Mouse (Mus musculus) lung, postnatal 25 days (tissue): ENCODE measurements around the gene Jagn1.

Experiments used
- DNase-seq: peaks from one replicate; pipeline ENCODE4 v3.0.0; 2022; ENCODE audit warnings: low spot score

Jagn1 gene

DNA sequence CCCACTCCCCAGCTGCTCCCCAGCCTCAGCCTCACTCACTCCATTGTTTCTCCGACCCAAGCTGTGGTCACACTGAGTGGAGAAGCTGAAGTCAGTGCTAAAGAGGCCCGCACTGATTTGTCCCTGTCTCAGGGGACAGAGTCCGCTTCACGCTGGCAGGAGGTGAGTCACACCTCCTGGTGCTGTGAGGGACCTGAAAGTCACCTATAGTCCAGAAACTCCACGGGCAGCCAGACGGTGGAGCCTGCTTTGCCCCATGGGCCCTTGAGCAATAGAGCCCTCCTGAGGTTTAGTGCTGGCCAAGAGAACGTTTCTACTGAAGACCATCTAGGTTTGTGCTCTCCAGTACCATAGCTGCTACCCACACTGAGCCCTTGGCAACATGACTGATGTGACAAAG is 7.7 kb upstream of the Jagn1 start:
- no peak for DNase-seq

DNA sequence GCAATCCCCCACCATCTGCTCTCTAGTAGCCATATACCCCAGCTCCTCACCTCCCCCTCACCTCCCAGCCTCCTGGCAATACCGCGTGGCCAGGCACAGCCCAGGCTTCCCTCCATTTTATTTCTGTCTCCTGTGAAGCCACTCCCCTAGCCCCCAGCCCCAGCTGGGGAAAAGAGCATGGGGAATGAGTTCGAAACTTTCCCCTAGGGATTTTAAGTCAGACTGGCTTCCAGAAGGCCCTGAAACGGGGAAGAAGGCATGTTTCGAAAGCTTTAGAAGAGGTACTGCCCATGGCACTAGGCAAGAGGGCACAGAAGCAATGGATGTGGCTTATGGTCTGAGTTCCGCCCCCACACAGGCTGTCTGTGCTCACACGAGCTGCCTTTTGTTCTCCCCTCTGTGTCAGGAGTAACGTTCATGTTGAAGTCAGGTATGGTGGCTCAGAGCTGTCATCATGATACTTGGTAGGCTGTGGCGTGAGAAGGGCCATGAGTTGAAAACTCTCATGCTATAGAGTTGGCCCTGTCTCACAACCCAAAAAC is 6.6 kb upstream of the Jagn1 start, which contains the start of gene Cidec:
Gene Cidec (minus strand): TSS at position 97 of the 542 bp plus-strand sequence.
- no peak for DNase-seq

DNA sequence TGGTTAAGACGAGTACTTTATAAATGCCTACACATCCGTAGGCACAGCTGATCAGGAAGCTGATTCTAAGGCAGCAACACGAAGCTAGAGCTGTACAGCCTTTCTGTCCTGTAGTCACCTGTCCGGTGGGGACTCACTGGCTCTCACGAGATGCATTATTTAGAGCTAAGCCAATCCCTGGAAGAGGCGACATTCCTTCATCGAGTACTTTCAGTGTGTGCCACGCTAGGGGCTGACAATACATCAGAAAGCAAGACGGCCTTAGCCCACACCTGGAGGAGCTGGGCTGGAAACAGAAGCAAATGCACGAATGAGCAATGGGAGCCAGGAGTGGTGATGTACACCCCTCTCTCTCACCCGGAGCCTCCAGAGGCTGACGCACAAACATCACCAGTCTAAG is 5.2 kb upstream of the Jagn1 start:
- no peak for DNase-seq

DNA sequence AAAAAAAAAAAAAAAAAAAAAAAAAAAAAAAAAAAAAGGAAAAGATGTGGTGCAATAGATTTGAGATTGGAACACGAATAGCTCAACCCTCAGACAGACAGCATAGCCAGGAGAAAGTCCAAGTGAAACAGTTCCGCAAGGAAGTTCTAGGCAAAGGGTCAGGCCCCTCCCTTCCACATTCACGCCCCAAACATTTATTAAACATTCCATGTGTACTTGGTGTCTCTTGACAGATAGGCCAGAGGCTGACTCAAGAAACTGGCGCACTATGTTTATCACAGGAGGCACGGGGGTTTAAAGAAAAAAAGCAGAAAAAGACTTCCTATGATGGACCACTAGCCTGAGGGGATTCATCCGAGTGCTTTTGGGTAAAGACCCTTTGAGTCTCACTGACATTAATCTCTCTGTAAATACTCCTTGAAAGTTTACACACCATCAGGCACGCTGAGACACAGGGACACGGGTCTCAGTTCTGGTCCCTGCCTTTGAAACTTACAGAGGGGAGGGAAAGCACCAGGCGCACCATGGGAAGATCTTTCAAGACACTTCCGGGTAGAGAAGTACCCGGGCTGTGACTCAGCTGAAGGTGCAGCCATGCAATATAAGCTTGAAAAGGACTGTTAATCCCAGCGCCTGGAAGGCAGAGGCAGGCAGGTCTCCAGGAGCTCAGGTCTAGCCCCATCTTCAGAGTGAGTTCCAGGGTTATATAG is 3.5 kb upstream of the Jagn1 start:
- DNase-seq, result no peak

DNA sequence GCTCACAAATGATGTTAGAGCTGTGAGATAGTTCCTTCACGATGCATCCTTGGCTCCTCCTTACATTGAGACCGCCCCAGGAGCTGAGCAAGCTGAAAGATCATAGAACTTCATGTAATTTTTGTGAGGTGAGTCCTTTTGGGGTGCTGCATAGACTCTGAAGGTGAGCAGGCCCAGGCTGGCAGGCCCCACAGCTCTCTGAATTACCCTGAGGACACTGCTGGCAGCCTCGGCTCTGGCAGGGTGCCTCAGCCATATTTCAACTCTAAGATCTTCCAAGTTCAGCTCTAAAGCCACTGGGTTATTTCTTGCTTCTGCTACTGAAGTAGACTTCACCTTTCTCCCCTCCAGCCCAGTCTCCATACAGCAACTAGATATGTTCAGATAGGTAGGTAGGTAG is 1.7 kb upstream of the Jagn1 start:
- DNase-seq, result no peak

DNA sequence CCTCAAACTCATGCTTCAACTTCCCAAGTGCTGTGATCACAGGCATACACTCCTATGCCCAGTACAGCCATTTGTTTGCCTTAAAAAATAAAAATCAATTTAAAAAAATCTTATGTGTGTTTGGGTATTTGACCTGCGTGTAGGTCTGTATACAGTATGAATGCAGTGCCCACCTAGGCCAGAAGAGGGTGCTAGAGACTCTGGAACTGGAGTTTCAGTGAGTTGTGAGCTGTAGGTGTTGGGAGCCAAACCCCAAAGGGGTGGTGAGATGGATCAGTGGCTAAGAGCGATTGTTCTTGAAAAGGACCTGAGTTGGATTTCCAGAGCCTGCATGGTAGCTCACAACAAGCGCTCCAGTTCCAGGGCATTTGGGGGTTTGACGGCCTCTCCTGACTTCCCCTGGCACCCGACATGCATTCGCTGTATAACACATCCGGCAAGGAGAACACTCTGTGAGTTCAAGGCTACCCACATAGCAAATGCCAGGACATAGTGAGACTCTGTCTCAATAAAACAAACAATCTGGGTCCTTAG is 1.2 kb upstream of the Jagn1 start:
- peak; percentile 74 for DNase-seq

DNA sequence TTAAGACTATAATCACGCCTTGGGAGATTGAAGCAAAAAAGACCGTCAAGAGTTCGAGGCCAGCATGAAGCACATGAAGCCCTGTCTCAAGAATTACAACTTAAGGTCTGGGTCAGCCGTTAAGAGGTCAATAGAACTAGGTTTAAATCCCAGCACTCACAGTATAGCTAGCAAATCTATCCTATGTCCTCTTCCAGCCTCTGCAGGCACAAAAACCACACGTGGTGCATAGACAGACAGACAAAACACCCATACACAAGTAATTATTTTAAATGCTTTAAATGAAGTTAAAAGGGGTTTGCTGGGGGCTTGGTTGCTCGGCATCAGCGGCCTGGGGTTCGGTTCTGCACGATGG is 305 bp upstream of the Jagn1 start:
- no peak for DNase-seq

DNA sequence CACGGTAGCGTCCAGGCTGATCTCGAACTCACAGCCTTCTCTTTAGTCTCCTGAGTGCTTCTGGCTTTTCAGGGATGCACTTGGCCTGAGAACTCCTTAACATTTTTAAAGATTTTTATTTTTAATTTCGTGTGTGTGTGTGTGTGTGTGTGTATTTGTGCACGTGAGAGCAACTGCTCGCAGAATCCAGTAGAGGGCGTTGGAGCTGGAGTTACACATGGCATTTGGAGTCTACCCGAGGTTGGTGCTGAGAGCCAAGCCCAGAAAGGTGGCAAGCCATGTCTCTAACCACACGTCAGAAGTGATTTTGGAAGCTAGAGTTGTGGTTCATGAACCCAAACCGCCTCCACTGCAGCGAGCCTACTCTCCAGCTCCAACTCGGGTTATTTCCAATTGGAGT is 722 bp downstream of the Jagn1 start:
- no peak for DNase-seq

DNA sequence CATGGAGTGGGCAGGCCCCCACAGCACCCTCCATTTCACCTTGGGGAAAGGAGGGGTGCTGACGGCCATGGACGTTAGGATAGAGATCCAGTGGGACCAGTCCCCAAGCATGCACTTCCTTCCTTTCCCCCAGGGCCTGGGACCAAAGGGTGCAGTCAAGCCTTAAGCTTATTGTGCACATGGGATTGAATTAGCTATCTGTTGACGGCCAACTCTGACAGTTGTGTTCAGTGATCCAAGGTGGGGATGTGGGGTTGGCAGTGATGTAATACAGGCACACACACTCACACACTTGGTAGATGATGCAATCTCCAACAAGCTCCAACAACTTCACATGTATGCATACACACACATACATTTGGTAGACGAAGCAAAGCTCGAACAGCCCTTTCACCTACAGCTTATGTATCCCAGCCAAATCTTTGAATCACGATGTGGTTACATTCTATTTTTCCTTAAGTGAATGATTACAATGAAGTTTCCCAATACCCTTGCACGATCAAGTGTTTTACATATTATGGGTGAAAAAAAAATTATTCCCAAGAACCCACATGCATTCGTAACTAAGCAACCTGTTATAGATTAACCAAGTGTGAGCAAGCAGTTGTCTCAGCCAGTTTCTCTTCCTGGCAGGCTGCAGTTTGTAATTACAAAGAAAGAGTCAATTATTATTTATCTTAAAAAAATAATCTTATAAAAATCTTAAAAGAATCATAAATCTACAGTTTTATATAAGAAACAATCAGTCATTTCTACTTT is 2.0 kb downstream of the Jagn1 start:
- DNase-seq, result no peak

DNA sequence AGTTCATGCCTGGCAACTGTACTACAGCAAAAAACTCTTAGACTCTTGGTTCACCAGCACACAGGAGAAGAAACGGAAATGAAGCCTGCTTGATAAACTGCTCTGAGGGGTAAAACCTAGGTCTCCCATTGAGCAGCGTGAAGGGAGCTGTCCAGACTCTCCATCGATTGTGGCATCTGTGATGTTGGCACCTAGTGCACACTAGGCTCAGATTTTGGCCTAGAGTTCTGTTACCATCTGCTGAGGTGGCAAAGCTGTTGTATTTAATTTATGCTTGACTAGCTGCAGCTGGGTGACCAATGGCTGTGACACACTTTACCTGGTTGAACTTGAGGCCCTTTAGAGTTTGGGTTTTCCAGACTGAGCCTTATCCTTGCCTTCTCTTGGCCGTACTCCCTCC is 5.3 kb downstream of the Jagn1 start:
- no peak for DNase-seq

DNA sequence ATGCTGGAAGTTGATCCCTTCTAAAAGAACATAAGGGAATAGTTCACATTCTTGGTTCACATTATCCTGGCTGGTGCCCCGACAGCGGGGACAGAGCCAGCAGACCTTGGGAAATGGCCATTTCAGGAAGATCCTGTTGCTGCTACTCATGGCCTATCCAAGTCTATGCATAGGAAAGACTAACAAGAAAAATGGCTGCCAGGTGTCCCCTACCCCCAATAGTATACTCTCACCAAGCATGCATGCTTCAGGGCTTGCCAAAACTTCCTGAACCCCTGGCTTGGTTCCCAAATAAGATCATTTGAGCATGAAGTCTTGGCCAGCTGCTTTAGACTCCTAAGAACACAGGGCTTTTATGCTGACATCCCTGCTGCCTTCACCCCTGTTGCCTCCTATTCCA is 9.5 kb downstream of the Jagn1 start:
- DNase-seq, result no peak

DNA sequence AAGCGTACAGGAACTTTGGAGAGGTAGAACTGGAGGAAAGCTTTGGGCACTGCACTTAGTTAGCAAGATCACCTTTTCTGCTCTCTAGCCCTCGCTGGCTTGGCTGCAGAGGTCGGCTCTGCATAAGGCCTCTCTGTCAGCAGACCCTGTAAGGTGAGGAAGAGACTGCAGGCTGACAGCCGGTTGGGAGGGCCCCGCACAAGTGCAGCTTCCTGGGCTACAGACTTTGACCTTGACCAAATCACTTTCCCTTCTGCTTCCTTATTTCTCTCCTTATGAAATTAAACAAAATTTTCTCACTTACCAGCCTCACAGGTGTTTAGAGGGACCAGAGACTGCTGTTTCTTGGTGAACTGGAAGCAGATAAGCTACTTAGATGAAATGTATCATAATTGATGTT is 12.6 kb downstream of the Jagn1 start:
- DNase-seq, result no peak

DNA sequence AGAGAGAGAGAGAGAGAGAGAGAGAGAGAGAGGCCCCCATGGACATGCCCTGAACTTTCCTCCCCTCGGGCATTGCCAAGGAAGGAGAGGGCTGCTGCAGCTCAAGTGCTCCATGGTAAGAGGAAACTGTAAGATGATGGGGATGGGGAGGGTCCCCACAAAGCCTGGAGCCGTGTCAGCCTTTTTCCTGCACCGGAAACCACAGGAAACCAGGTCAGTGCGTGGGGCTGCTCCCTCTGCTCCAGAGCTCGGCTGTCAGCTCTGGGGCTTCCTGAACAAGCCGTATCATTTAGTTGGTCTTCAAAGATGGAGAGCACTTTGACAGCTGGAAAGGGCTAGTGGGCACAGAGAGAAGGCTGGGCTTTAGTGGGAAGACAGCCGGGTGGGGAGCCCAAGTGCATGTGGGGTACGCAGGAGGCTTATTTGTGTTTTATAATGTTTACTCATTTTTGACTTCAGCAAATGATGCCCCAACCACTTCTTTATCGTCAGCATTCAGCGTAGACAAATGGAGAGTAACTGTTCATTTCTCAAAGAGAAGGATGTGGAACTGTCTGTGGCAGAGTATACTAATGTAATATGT is 15.7 kb downstream of the Jagn1 start, which contains the start of gene Il17re:
Gene Il17re (plus strand): TSS at position 533 of the 583 bp plus-strand sequence.
- DNase-seq, result no peak

DNA sequence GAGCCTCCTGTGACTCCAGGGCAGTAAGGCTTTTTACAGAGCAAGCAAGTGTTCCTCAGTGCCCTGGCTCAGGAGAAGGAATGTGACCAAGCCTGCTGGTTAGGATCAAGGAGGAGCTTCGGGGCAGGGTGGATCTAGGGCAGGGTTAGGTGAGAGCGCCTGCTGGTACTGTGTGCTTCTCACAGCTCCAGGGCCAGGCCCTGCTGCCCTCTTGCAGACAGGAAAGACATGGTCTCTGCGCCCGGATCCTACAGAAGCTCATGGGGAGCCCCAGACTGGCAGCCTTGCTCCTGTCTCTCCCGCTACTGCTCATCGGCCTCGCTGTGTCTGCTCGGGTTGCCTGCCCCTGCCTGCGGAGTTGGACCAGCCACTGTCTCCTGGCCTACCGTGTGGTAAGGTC is 16.3 kb downstream of the Jagn1 start:
- peak; percentile 85 for DNase-seq

DNA sequence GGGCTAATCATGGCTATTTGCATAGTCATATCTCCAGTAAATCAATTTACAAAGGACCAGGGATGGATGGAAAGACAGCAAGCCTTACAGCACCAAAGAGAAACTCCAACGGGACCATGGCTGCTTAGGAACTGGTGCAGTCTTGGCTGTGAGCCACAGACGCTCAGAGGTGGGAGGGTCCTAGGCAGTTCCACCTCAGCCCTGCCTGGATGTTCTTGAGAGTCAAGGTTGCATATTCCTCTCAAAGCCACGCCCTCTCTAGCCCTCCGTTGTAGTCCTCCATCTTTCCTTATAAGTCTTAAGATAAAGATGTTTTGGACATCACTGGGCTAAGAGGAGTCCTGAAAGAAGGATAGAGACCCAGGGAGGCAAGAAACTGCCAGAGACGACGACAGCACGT is 21.7 kb downstream of the Jagn1 start:
- no peak for DNase-seq

DNA sequence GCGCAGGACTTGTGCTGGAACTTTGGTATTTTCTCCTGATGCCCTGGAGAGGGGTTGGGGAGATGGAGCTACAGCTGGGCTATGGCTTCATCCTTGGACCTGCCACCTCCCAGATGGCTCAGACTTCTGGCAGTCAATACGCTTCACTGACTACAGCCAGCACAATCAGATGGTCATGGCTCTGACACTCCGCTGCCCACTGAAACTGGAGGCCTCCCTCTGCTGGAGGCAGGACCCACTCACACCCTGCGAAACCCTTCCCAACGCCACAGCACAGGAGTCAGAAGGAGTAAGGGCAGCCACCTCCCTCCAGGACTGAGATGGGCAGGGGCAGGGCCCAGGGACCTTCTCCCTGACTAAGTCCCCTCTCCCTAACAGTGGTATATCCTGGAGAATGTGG is 23.2 kb downstream of the Jagn1 start:
- DNase-seq, result no peak

DNA sequence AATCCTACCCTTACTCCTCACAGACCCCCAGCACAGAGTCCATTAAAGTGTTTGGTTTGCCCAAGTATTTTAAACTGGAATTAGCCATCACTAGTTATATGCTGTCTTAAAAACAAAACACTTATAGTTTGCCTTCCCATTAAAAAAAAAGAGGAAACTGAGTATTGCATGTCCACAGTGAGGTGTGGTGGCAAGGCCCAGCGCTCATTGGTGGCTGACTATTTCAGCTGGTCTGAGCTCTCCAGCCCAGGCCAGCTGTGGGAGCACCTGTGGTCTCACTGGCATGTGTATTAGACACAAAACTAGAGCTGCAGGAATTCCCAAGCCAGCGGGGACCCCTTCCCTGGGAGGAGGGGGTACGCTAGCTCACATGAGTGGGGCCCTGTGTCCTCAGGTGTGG is 26.1 kb downstream of the Jagn1 start:
- no peak for DNase-seq

DNA sequence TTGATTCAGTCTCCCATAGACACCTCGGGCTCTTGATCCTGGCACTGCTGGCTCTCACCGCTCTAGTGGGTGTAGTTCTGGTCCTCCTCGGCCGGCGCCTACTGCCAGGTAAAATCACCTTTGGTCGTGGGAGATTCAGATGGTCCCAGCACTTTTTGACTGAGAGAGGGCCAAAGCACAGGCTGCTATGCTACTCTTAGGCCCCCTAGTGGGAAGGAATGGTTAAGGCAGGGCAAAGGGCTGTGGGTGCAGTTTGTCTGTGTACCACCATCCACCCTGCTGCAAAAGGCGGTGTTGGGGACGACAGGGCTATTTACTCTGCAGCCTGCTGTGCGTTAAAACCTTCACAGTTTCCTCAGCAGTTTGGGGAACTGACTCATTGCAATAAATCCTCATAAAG is 26.7 kb downstream of the Jagn1 start:
- peak; percentile 79 for DNase-seq

DNA sequence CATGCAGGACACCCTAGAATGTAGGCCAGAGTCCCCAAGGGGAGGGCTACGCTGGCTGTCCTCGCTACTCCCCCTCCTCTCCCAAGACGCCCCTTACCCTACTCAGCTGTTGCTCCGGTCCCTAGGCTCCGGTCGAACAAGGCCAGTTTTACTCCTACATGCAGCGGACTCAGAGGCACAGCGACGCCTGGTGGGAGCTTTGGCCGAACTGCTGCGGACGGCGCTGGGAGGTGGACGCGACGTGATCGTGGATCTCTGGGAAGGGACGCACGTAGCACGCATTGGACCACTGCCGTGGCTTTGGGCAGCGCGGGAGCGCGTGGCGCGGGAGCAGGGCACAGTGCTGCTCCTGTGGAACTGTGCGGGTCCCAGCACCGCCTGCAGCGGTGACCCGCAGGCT is 27.1 kb downstream of the Jagn1 start:
- DNase-seq, result peak; percentile 81

DNA sequence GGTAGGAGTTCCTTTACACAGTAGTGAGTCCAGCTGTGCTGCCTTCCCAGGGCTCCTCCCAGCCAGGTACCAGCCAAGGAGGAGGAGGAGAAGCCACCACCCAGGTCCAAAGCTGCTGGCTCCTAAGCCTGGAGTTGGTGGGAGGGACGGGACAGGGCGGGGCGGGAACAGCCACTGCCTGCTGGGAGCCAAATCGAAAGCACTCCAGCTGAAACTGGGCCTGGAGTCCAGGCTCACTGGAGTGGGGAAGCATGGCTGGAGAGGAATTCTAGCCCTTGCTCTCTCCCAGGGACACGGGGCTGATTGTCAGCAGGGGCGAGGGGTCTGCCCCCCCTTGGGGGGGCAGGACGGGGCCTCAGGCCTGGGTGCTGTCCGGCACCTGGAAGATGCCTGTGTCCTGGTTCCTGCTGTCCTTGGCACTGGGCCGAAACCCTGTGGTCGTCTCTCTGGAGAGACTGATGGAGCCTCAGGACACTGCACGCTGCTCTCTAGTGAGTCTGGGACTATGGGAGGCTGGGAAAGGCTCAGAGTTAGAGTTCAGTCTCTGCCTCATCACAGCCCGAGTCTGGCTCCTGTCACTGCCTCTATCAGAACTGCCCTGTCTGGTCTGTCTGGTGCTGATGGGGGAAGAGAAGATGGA is 29.0 kb downstream of the Jagn1 start, which contains the start of gene Il17rc:
Gene Il17rc (plus strand): TSS at position 131 of the 640 bp plus-strand sequence.
- peak; percentile 80 for DNase-seq

DNA sequence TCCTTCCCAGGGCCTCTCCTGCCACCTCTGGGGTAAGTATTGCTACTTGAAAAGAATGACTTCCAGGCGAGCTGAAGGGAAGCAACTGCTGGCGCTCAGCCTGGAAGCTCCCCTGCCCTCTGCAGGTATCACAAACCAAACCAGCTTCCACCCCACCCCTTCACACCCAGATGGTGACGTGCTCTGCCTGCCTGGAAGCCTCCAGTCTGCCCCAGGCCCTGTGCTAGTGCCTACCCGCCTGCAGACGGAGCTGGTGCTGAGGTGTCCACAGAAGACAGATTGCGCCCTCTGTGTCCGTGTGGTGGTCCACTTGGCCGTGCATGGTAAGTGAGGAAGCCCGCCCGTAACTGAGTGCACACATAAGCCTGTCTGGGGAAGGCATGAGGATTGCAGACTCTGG is 29.7 kb downstream of the Jagn1 start:
- DNase-seq, result no peak

DNA sequence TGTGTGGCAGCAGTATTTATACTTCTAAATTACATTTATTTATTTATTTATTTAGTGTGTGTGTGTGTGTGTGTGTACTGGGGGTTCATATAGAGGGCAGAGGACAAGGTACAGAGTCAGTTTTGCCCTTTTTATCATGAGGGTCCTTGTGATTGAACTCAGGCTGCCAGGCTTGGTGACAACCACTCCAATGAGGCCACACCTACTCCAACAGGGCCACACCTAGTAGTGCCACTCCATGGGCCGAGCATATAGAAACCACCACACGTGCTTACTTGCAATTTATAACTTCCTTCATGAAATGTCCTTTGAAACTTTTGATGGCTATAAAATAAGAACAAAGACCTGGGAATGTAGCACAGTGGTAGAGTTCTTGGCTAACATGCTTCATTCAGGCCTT is 30.9 kb downstream of the Jagn1 start:
- DNase-seq, result no peak
